Mouse (Mus musculus) monocyte, adult 5-6 weeks (primary cell): ENCODE measurements around the gene Ccdc97. TPM values are rescaled to one million over a fixed set of nuclear protein-coding genes. Genes with fewer than 3 reads are reported as not detected.
A peak's percentile ranks its signal among the peaks of the same experiment; 100 is the strongest.

Source experiments
- ATAC-seq: fragments of 153-309, 156-312 bp; replicated peaks from 2 replicates; pipeline ENCODE4 v1.8.0; 2017; ENCODE audit warnings: mild to moderate bottlenecking; ENCODE audit not compliant: low TSS enrichment, insufficient number of reproducible peaks, severe bottlenecking, poor library complexity, low FRiP score
- total RNA-seq: library from RNA; stranded (forward); fragments of 200-1000, 200-491, 200-594 nt; gene quantifications from 3 replicates; pipeline ENCODE4 v1.2.3, GENCODE M21; 2017

Ccdc97 gene
- total RNA-seq, 1 experiment from 2014 or later, result 33.9 TPM

DNA sequence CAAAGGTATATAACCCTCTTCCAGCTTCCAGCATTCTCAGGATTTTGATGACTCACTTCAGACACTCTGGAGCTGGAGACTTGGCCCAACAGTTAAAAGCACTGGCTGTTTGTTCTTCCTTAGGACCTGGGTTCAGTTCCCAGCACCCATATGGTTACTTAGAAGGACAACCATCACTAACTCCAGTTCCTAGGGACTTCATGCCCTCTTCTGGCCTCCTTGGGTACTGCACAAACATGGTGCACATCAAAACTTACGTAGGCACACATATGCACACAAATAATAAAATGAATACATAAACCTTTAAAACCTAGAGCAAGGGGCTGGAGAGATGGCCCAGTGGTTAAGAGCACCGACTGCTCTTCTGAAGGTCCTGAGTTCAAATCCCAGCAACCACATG is 16.5 kb downstream of the Ccdc97 start:
- no peak for ATAC-seq

DNA sequence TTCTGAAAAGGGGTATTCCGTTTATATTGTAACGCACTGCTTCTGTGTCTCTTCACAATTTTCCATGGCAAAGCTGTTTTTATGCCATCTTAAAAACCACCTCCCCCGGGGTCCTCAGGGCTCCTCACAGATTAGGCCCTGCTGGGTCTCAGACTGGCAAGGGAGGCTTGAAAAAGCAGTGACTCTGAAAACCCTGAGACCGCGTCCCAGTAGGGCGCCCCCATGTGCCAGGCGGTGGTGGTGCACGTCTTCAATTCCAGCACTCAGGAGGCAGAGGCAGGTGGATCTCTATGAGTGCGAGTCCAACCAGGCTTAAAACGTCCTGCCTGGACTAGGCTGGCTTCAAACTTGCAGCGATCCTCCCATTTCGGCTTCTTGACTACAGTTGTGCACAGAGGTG is 18.2 kb downstream of the Ccdc97 start:
- ATAC-seq, result no peak

DNA sequence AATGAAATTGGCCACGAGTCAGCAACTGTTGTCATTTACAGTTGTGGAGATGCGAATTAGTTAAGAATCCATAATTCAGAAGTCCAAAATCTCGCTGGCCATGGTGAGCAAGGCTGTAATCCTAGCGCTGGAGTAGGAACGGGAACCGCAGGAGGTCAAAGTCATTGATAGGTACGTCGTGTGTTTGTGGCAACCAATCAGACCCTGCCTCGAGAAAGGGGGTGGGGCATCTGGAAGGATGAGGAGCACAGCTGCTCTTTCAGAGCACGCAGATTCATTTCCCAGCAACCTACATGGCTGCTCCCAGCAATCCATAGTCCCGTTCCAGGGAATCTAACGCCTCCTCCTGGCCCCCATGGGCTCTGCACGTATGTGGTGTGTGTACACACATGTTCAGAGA is 19.0 kb downstream of the Ccdc97 start:
- ATAC-seq, result no peak

DNA sequence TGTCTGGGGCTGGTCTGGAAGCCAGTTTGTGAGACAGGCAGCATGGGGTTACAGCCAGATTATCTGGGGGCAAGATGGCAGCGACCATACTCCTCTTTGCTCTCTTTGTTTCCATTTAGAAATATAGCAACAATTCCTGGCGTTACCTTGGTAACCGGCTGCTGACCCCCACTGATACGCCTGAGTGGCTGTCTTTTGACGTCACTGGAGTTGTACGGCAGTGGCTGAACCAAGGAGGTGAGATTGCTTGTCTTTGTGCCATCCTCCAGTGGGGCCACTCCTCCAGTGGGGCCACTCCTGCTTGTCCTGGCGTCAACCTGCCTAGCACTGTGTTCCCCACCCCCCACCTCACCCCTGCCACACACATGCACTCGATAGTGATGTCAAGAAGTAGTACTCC is 24.8 kb downstream of the Ccdc97 start:
- ATAC-seq, result no peak

DNA sequence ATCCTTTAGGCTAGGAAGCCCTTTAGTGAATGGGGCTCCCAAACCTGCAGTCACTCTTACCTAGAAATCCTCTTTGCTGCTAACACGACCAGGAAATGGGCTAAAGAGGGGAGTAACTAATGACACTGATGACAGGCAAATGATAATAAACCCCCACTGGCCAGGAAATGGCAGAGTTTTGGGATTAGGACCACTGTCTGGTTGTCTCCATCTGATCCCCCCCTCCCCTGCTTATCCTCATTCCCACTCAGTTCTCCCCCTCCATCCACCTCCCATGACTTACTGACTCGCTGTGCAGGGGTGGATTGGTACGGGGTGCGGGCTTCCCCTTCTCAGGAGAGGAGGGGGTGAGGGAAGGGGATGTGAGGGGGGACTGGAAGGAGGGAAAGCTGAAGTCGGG is 28.8 kb downstream of the Ccdc97 start:
- ATAC-seq, result no peak

DNA sequence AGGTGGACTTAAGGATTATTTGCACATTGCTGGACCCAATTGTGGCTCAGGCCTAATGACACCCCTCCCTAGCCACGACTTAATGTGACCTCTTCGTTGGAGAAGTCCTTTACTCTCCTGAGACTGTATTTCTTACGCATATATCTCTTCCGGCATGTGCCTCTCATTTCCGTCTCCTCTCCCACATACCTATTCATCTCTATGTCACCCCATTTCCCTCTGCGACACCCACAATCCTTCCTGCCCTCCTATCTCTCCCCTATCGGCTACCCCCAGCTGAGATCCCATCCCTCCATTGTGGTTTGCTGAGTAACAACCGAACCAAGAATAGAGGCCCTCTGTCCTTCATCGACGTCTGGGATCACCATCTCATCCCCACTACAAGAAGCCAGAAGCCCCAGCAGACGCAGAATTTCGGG is 29.3 kb downstream of the Ccdc97 start:
- ATAC-seq, result 0 out of 2 replicates have a peak, but pooled peaks have one; percentile 1

DNA sequence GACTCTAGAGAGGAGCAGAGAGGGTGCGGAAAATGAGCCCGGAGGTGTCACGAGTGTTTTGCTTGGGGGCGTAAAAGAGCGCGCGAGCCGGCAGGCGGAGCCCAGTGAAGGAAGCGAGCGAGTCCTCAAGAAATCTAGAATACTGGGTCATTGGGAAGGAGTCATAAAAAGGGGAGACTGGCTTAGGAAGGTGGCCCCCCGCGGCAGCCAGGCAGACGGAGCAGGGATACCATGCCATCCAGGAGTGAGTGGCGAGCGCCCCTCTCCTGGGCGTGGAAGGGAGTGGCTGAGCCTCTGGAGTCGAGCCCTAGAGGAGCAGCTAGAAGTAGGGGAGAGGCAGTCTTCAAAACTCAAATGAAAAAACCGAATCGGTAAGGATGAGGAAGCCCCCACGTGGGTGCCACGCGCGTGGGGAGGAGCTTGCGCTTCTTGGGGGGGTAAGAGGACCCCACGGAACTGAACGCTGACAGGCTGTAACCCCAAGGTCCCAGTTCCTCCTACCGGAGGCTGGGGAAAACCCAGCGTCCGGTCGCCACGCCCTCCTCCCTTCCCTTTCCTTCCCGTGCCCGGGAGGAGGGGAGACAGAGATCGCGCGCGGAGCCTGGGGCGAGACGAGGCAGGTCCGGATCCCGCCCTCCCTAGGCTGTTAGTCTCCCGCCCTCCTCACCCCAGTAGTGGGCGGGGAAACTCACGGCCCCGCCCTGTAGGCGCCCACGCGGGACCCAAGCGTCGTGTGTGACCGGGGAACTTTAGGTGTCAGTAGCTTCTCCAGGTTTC is 29.9 kb downstream of the Ccdc97 start:
- peak; percentile 75 for ATAC-seq

DNA sequence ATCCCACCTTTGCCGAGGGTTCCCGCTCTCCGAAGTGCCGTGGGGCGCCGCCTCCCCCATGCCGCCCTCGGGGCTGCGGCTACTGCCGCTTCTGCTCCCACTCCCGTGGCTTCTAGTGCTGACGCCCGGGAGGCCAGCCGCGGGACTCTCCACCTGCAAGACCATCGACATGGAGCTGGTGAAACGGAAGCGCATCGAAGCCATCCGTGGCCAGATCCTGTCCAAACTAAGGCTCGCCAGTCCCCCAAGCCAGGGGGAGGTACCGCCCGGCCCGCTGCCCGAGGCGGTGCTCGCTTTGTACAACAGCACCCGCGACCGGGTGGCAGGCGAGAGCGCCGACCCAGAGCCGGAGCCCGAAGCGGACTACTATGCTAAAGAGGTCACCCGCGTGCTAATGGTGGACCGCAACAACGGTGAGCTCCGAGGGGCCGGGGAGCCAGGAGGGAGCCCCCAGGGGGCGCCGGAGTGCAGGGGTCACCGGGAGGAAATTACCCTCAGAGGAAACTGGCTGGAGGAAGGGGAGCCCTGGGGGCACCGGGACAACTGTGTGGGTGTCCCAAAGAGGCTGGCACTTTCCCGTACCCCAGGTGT is 31.0 kb downstream of the Ccdc97 start:
- no peak for ATAC-seq

DNA sequence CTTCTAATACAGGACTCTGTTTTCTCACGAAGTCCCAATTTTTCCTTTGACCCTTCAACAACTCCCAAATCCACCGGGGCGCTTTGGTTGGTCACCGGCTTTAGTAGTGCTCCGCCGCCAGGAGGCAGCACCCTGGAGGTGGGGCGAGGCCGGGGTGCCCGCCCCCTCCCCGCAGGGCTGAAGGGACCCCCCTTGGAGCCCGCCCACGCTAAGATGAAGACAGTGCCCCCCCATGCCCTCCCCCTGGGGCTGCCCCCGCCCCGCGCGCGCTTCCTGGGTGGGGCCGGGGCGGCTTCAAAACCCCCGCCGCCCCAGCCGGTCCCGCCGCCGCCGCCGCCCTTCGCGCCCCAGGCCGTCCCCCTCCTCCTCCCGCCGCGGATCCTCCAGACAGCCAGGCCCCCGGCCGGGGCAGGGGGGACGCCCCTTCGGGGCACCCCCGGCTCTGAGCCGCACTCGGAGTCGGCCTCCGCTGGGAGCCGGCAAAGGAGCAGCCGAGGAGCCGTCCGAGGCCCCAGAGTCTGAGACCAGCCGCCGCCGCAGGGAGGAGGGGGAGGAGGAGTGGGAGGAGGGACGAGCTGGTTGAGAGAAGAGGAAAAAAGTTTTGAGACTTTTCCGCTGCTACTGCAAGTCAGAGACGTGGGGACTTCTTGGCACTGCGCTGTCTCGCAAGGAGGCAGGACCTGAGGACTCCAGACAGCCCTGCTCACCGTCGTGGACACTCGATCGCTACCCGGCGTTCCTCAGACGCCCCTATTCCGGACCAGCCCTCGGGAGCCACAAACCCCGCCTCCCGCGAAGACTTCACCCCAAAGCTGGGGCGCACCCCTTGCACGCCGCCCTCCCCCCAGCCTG is 32.0 kb downstream of the Ccdc97 start, which contains the start of gene Tgfb1:
Tgfb1 (plus strand) TSS at position 323 of the 852 bp plus-strand sequence.
- ATAC-seq, result peak; percentile 10; the same call in 1 of the 2 replicates

DNA sequence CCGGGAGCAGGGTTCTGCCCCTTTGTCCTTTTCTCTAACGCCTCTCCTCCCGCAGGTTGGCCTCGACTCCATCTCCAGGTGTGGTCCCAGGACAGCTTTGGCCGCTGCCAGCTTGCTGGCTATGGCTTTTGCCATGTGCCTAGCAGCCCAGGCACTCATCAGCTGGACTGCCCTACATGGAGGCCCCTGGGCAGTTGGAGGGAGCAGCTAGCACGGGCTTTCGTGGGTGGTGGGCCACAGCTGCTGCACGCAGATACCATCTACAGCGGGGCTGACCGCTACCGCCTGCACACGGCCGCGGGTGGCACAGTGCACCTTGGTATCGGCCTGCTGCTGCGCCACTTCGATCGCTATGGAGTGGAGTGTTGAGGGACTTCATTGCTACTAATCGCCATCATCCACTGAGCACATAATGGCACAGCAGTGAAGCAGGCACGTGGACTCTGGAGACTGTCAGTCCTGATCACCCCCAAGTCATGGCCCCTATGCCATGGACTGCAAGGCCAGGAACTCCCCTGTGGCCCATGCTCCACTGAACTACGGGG is 32.9 kb downstream of the Ccdc97 start:
- ATAC-seq, result no peak

DNA sequence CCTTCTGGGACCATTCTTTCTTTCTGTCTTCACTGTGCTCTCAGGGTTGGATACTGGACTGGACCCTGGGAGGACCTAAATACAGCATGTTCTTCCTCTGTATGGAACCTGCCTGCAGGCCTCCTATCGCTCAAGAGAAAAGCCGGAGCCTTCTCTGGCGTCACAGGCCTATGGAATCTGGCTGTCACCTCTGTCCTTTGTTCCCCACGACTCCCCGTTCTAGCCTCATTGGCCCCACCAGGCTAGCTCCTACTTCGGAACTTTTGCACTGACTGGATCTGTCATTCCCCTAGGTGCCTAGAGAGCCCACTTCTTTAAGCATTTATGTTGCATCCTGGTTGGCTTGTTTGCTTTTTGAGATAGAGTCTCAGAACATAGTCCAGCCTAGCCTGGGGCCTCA is 34.2 kb downstream of the Ccdc97 start:
- no peak for ATAC-seq

DNA sequence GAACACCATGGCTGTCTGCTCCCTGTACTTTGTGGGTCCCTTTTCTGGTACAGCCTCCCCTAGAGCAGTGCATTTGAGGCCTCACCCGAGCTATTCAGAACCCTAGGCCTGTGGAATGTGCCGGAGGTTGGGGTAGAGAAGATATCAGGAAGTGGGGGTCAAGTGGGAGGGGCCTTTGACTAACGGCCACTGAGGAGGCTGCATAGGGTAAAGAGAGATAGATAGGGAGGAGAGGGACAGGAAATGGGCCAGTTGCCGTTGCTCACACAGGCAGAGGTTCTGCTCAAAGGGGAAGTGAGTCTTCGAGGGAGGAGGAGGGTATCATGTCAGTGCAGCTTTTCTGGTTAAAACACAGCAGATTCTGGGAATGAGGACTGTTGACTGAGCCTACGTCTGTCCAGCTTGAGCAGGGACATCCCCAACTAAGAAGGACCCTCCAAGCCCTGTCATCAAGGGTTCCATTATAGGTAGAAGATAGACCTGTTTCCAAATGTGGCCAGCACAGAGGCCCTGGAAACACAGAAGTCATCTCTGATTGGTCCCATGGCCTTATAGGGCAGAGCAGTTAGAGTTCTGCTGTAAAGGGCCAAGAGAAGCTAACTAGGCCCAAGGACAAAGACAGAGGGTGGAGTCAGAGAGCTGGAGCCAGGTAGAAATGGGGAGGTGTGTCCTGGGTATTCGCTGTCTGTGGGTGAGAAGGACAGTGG is 35.3 kb downstream of the Ccdc97 start:
- ATAC-seq, result peak; percentile 26

DNA sequence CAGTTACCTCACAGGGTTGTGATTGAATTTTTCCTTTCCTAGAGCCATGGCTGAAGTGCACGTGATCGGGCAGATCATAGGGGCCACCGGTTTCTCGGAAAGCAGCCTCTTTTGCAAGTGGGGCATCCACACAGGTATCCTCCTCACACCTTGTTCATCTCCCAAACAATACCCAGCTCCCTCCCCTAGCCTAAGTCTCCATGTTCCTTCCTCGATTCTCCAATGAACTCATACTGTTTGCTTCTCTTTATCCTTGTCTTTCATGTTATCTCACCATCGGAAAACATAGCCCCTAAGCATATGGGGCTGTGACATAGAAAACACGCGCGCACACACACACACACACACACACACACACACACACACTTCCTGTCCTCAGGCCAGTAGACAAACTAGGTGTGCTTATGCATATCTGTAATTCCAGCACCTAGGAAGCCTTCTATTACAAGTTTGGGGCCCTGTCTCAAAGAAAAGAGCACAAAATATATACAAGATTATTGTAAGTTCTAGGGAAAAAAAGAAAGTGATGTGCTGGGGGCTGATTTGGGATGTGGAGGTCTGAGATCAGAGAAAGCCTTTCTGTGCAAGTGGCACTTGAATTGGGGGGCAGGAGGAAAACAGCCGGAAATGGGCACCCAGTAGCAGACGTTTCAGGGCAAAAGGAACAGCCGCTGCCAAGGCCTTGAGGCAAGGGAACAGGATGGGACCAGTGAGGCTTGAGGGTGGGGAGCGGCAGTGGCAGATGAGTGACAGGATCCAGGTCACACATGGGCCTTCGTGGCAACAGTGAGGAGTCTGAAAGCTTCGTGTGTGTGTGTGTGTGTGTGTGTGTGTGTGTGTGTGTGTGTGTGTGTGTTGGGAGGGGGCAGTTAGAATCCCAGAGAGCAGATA is 37.3 kb downstream of the Ccdc97 start:
- no peak for ATAC-seq

DNA sequence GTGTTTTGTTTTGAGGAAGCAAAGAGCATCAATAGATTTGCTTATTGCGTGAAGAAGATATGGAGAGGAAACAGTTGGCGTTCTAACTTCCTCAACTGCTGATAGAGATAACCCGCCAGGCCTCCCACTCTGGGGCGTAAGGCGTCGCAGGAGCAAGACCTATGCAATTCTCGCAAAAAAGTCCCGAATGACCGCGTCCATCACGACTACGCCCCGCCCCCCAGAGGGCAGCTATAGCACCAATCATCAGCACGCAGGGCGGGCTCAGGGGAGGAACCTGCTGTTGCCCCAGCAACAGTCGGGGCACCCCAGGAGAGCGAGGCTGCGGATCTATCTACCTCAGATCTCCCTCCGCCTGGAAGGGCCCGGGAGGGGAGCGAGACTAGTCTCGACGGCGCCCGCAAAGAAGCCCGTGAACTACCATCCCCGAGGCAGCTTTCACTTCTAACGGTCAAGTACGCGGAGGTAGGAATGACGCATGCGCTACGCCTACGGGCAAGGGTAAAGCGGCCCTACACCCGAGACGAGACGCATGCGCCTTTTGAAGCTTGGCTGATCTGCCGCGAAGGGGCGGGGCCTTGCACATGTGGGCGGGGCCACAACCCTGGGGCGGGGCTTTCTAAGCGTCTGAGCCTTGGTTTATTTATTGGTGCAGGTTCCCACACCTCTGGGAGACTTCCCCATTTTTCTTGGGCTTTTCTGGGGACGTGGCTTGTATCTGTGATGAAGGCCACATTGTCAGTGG is 38.2 kb downstream of the Ccdc97 start, which contains the start of gene B9d2:
B9d2 (plus strand) TSS at position 267 of the 745 bp plus-strand sequence.
- peak; percentile 72 for ATAC-seq

DNA sequence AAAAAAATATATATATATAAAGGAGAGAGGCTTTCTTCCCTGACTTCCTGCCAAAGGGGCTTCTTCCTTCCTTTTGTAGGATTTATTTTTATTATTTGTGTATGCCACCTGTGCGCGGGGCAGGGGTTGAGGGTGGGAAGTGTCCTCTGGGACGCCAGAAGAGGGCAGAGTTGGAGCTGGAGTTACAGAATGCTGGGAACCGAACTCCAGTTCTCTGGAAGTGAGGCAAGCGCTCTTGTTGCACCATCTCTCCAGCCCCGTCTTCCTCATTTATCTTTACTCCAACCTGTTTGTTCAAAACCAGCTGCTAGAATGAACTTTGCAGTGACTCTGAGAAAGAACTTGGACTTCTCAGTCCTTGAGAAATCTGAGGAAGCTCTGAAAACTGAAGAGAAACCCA is 38.9 kb downstream of the Ccdc97 start:
- ATAC-seq, result 0 out of 2 replicates have a peak, but pooled peaks have one; percentile 9

DNA sequence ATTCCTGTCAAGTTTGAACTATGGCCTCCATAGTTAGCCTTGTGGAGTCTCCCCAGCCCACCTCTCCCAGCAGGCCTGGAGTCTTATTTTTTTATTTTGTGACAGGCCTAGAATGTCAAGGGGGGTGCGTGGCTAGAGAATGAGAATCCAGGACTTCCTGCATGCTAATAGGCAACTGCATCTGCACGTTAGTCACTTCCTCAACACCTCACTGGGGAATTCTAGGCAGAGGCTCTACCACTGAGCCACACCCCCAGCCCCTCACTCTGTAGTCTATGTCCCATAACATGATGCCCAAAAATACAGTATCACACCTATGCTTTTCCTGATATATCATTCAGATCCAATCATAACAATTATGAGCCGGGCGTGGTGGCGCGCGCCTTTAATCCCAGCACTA is 41.9 kb downstream of the Ccdc97 start:
- no peak for ATAC-seq
